In genomic region chr5:111901197-111901596, GRCm38 (mm10) we compare ENCODE assay signal across 17 mouse cellular contexts.
DNase-seq lines count a peak whose midpoint lies in the region; ATAC-seq lines count a peak whose summit lies in the region.
"Had no signal": no experiment of that assay in that cellular context is flagged by ENCODE, and none has a peak within 500 bp of the region (broad histone marks: within the 10 kb centered on the region; RNA-seq: fewer than 3 reads in every experiment).

No protein-coding gene starts in this region.

- H3K27ac ChIP-seq in embryonic facial prominence, embryonic 14.5 days (replicated peaks; ENCODE audit: low read depth, low read length) = no peak overlapping the region
- no peak overlapping the region for H3K27ac ChIP-seq in embryonic facial prominence, embryonic 10.5 days (replicated peaks)
- peak overlapping the region; percentile 65 for H3K27ac ChIP-seq in hindbrain, embryonic 11.5 days (ENCODE audit: low read depth, low read length)
- H3K27ac ChIP-seq in hindbrain, embryonic 14.5 days = no peak overlapping the region
- no peak overlapping the region for H3K27ac ChIP-seq in midbrain, embryonic 14.5 days (replicated peaks; ENCODE audit: low read depth, low read length)
- no peak overlapping the region for H3K27ac ChIP-seq in midbrain, embryonic 16.5 days (ENCODE audit: low read length)
- H3K27ac ChIP-seq: forebrain, embryonic 13.5 days; heart, embryonic 13.5 days had no signal

- no peak overlapping the region for H3K4me3 ChIP-seq in embryonic facial prominence, embryonic 14.5 days (ENCODE audit: low read depth, low read length)
- H3K4me3 ChIP-seq in embryonic facial prominence, embryonic 10.5 days = no peak overlapping the region
- no peak overlapping the region for H3K4me3 ChIP-seq in hindbrain, embryonic 11.5 days (ENCODE audit: low read depth, low read length)
- H3K4me3 ChIP-seq in hindbrain, embryonic 14.5 days (replicated peaks; ENCODE audit: low read length) = no peak overlapping the region
- no peak overlapping the region for H3K4me3 ChIP-seq in midbrain, embryonic 14.5 days (replicated peaks; ENCODE audit: low read depth, low read length)
- H3K4me3 ChIP-seq in midbrain, embryonic 16.5 days (ENCODE audit: low read depth, low read length) = no peak overlapping the region
- H3K4me3 ChIP-seq: forebrain, embryonic 13.5 days; heart, embryonic 13.5 days had no signal

- no peak overlapping the region for H3K4me2 ChIP-seq in embryonic facial prominence, embryonic 14.5 days (ENCODE audit: low read depth, low read length)
- no peak overlapping the region; the same call in 1 of the 2 replicates for H3K4me2 ChIP-seq in hindbrain, embryonic 11.5 days (replicated peaks; ENCODE audit: low read depth, low read length)
- H3K4me2 ChIP-seq in hindbrain, embryonic 14.5 days (replicated peaks) = no peak overlapping the region
- H3K4me2 ChIP-seq in midbrain, embryonic 14.5 days (ENCODE audit: low read length) = no peak overlapping the region
- no peak overlapping the region for H3K4me2 ChIP-seq in midbrain, embryonic 16.5 days (ENCODE audit: low read length)
- H3K4me2 ChIP-seq: forebrain, embryonic 13.5 days; heart, embryonic 13.5 days had no signal

- 43% methylated on average over 5 of the region's 5 CpGs for whole genome bisulfite sequencing in embryonic facial prominence, embryonic 14.5 days
- 58% methylated on average over 5 of the region's 5 CpGs for WGBS in embryonic facial prominence, embryonic 10.5 days
- WGBS in hindbrain, embryonic 11.5 days = 42% methylated on average over 5 of the region's 5 CpGs
- 30% methylated on average over 5 of the region's 5 CpGs for WGBS in hindbrain, embryonic 14.5 days
- 22% methylated on average over 5 of the region's 5 CpGs for WGBS in midbrain, embryonic 14.5 days
- WGBS in midbrain, embryonic 16.5 days = 29% methylated on average over 5 of the region's 5 CpGs

- ATAC-seq in embryonic facial prominence, embryonic 14.5 days (ENCODE audit: low read depth) = peak; percentile 41; the same call in 1 of the 2 replicates
- ATAC-seq in hindbrain, embryonic 11.5 days (ENCODE audit: low FRiP score) = peak; percentile 66; the same call in 1 of the 2 replicates
- ATAC-seq in hindbrain, embryonic 14.5 days (ENCODE audit: low FRiP score) = no peak
- no peak for ATAC-seq in midbrain, embryonic 14.5 days (ENCODE audit: low FRiP score, low TSS enrichment)
- no peak for ATAC-seq in midbrain, embryonic 16.5 days
- ATAC-seq: activated CD4-positive, CD25-positive, alpha-beta regulatory T cell, adult 4 months; forebrain, embryonic 13.5 days; hindbrain, embryonic 16.5 days had no signal

- DNase-seq in embryonic facial prominence, embryonic 14.5 days (ENCODE audit: low spot score) = no peak
- no peak for DNase-seq in embryonic facial prominence, embryonic 10.5 days (ENCODE audit: low spot score)
- DNase-seq in hindbrain, embryonic 11.5 days (ENCODE audit: low spot score) = no peak
- no peak for DNase-seq in hindbrain, embryonic 14.5 days (ENCODE audit: low spot score)
- DNase-seq in midbrain, embryonic 14.5 days = peak; percentile 51
- DNase-seq in retina, postnatal 1 day = peak; percentile 67
- DNase-seq: cerebellum, adult 18-20 months; gastrocnemius, postnatal 36 days; heart, adult 11 months; kidney, adult 11 months had no signal

- no peaks in the 10 kb centered on the region; the same call in 1 of the 2 replicates for H3K4me1 ChIP-seq in embryonic facial prominence, embryonic 14.5 days (ENCODE audit: control insufficient read depth, insufficient read depth, low read length)
- peaks cover 27% of the 10 kb centered on the region for H3K4me1 ChIP-seq in embryonic facial prominence, embryonic 10.5 days
- H3K4me1 ChIP-seq in hindbrain, embryonic 11.5 days (replicated peaks; ENCODE audit: control insufficient read depth, insufficient read depth, low read length) = peaks cover 14% of the 10 kb centered on the region
- peaks cover 13% of the 10 kb centered on the region for H3K4me1 ChIP-seq in hindbrain, embryonic 14.5 days (replicated peaks; ENCODE audit: control insufficient read depth, insufficient read depth, low read length)
- H3K4me1 ChIP-seq in midbrain, embryonic 14.5 days (ENCODE audit: control insufficient read depth, insufficient read depth, low read length) = peaks cover 14% of the 10 kb centered on the region
- H3K4me1 ChIP-seq in midbrain, embryonic 16.5 days (ENCODE audit: control insufficient read depth, insufficient read depth, low read length) = peaks cover 6% of the 10 kb centered on the region; the same call in 1 of the 2 replicates
- H3K4me1 ChIP-seq: heart, embryonic 13.5 days had no signal

- no peaks in the 10 kb centered on the region for H3K36me3 ChIP-seq in embryonic facial prominence, embryonic 14.5 days (ENCODE audit: control insufficient read depth, insufficient read depth, low read length)
- H3K36me3 ChIP-seq in embryonic facial prominence, embryonic 10.5 days (replicated peaks) = no peaks in the 10 kb centered on the region
- H3K36me3 ChIP-seq in hindbrain, embryonic 11.5 days (ENCODE audit: control insufficient read depth, insufficient read depth, low read length) = no peaks in the 10 kb centered on the region
- H3K36me3 ChIP-seq in hindbrain, embryonic 14.5 days (replicated peaks; ENCODE audit: control insufficient read depth, insufficient read depth) = no peaks in the 10 kb centered on the region
- H3K36me3 ChIP-seq in midbrain, embryonic 14.5 days (ENCODE audit: control insufficient read depth, insufficient read depth, low read length) = no peaks in the 10 kb centered on the region
- no peaks in the 10 kb centered on the region for H3K36me3 ChIP-seq in midbrain, embryonic 16.5 days (ENCODE audit: control insufficient read depth, insufficient read depth, low read length)
- H3K36me3 ChIP-seq: heart, embryonic 13.5 days had no signal

- H3K9ac ChIP-seq in embryonic facial prominence, embryonic 14.5 days (ENCODE audit: low read depth, low read length) = no peak overlapping the region
- no peak overlapping the region for H3K9ac ChIP-seq in hindbrain, embryonic 11.5 days (ENCODE audit: low read depth, low read length)
- H3K9ac ChIP-seq in hindbrain, embryonic 14.5 days = no peak overlapping the region
- H3K9ac ChIP-seq in midbrain, embryonic 14.5 days (replicated peaks; ENCODE audit: low read length) = no peak overlapping the region
- H3K9ac ChIP-seq in midbrain, embryonic 16.5 days (ENCODE audit: low read depth, low read length) = no peak overlapping the region
- H3K9ac ChIP-seq: forebrain, embryonic 13.5 days; heart, embryonic 13.5 days had no signal

- no peaks in the 10 kb centered on the region for H3K27me3 ChIP-seq in embryonic facial prominence, embryonic 14.5 days (replicated peaks; ENCODE audit: control insufficient read depth, insufficient read depth, low read length)
- H3K27me3 ChIP-seq in embryonic facial prominence, embryonic 10.5 days (replicated peaks; ENCODE audit: low read depth, poor library complexity, severe bottlenecking) = 0 out of 2 replicates have a peak, but pooled peaks cover 5% of the 10 kb centered on the region
- no peaks in the 10 kb centered on the region for H3K27me3 ChIP-seq in hindbrain, embryonic 11.5 days (ENCODE audit: control insufficient read depth, insufficient read depth, low read length)
- no peaks in the 10 kb centered on the region for H3K27me3 ChIP-seq in hindbrain, embryonic 14.5 days (ENCODE audit: control insufficient read depth, insufficient read depth, low read length)
- no peaks in the 10 kb centered on the region for H3K27me3 ChIP-seq in midbrain, embryonic 14.5 days (ENCODE audit: control insufficient read depth, insufficient read depth, low read length)
- H3K27me3 ChIP-seq in midbrain, embryonic 16.5 days (ENCODE audit: control insufficient read depth, insufficient read depth, low read depth, low read length) = peaks cover 4% of the 10 kb centered on the region; the same call in 1 of the 2 replicates
- H3K27me3 ChIP-seq: CH12.LX, Patski had no signal

- no peaks in the 10 kb centered on the region for H3K9me3 ChIP-seq in embryonic facial prominence, embryonic 14.5 days (ENCODE audit: control insufficient read depth, low read length)
- no peaks in the 10 kb centered on the region for H3K9me3 ChIP-seq in embryonic facial prominence, embryonic 10.5 days
- H3K9me3 ChIP-seq in hindbrain, embryonic 11.5 days (ENCODE audit: control insufficient read depth, low read length) = no peaks in the 10 kb centered on the region
- no peaks in the 10 kb centered on the region for H3K9me3 ChIP-seq in hindbrain, embryonic 14.5 days (ENCODE audit: control insufficient read depth, low read length)
- H3K9me3 ChIP-seq in midbrain, embryonic 14.5 days (ENCODE audit: control insufficient read depth, low read length) = no peaks in the 10 kb centered on the region
- peaks cover 6% of the 10 kb centered on the region; the same call in 1 of the 2 replicates for H3K9me3 ChIP-seq in midbrain, embryonic 16.5 days (replicated peaks; ENCODE audit: control insufficient read depth, low read length, poor library complexity, severe bottlenecking)
- H3K9me3 ChIP-seq: heart, embryonic 13.5 days had no signal

Comparison
In these comparisons a context has a peak if more than half of its experiments do, and no peak if none do; other contexts are left out.
1. ATAC-seq: peak in embryonic facial prominence, embryonic 14.5 days (single experiment) and hindbrain, embryonic 11.5 days (single experiment); none in hindbrain, embryonic 14.5 days (single experiment), midbrain, embryonic 14.5 days (single experiment) and midbrain, embryonic 16.5 days (single experiment).
2. DNase-seq: peak in midbrain, embryonic 14.5 days (single experiment) and retina, postnatal 1 day (single experiment); none in embryonic facial prominence, embryonic 14.5 days (single experiment), embryonic facial prominence, embryonic 10.5 days (single experiment), hindbrain, embryonic 11.5 days (single experiment) and hindbrain, embryonic 14.5 days (single experiment).